In genomic region chr12:17692953-17693352, GRCm38 (mm10) we compare ENCODE assay signal across 10 mouse cellular contexts. TPM values are rescaled to one million over a fixed set of nuclear protein-coding genes. Genes with fewer than 3 reads are reported as not detected.
DNase-seq lines count a peak whose midpoint lies in the region; ATAC-seq and TF ChIP-seq lines count a peak whose summit lies in the region.
"Had no signal": no experiment of that assay in that cellular context is flagged by ENCODE, and none has a peak within 500 bp of the region (broad histone marks: within the 10 kb centered on the region; RNA-seq: fewer than 3 reads in every experiment).

No protein-coding gene starts in this region.

- no peaks in the 10 kb centered on the region for H3K9me3 ChIP-seq in lung, embryonic 15.5 days
- H3K9me3 ChIP-seq in limb, embryonic 13.5 days, result no peaks in the 10 kb centered on the region
- no peaks in the 10 kb centered on the region for H3K9me3 ChIP-seq in stomach, embryonic 14.5 days (ENCODE audit: control insufficient read depth, low read depth, low read length)
- H3K9me3 ChIP-seq: limb, embryonic 15.5 days had no signal

- ATAC-seq in lung, embryonic 15.5 days (ENCODE audit: borderline replicate concordance, extremely low read depth, low FRiP score, low TSS enrichment), result no peak
- no peak for ATAC-seq in limb, embryonic 13.5 days (ENCODE audit: low FRiP score, low read depth)
- ATAC-seq in stomach, embryonic 14.5 days (ENCODE audit: insufficient number of reproducible peaks, insufficient read depth, low FRiP score, low read depth), result no peak

- no peak overlapping the region for H3K9ac ChIP-seq in lung, embryonic 15.5 days
- no peak overlapping the region for H3K9ac ChIP-seq in limb, embryonic 13.5 days
- H3K9ac ChIP-seq in stomach, embryonic 14.5 days (replicated peaks; ENCODE audit: low read depth, low read length), result no peak overlapping the region
- H3K9ac ChIP-seq: limb, embryonic 15.5 days had no signal

- H3K36me3 ChIP-seq in lung, embryonic 15.5 days, result no peaks in the 10 kb centered on the region
- no peaks in the 10 kb centered on the region for H3K36me3 ChIP-seq in limb, embryonic 13.5 days
- no peaks in the 10 kb centered on the region for H3K36me3 ChIP-seq in stomach, embryonic 14.5 days (ENCODE audit: control insufficient read depth, insufficient read depth, low read length)
- H3K36me3 ChIP-seq: limb, embryonic 15.5 days had no signal

- peak overlapping the region; percentile 87 for H3K27ac ChIP-seq in gastrocnemius, adult 2 months
- H3K27ac ChIP-seq in lung, embryonic 15.5 days, result peak overlapping the region; percentile 66; the same call in 1 of the 2 replicates
- H3K27ac ChIP-seq in limb, embryonic 13.5 days, result no peak overlapping the region
- H3K27ac ChIP-seq in stomach, embryonic 14.5 days (ENCODE audit: low read length), result no peak overlapping the region
- H3K27ac ChIP-seq: limb, embryonic 15.5 days had no signal

- intact Hi-C loops in gastrocnemius, adult 2 months (cut with DNase I), result loop anchor here (5.0 kb wide), 5 partner anchors 39 to 141 kb away; no protein-coding TSS in a partner anchor
- intact Hi-C loops in gastrocnemius, postnatal 14 days (cut with DNase I; ENCODE audit: low total_unique reads), result loop anchor here (5.0 to 10.0 kb wide), 2 partner anchors 79 to 338 kb away; no protein-coding TSS in a partner anchor

- H3K4me1 ChIP-seq in lung, embryonic 15.5 days, result peaks cover 22% of the 10 kb centered on the region
- peaks cover 38% of the 10 kb centered on the region for H3K4me1 ChIP-seq in limb, embryonic 13.5 days
- no peaks in the 10 kb centered on the region for H3K4me1 ChIP-seq in stomach, embryonic 14.5 days (ENCODE audit: control insufficient read depth, insufficient read depth, low read length)

- 56% methylated on average over 4 of the region's 4 CpGs for WGBS in lung, embryonic 15.5 days
- 53% methylated on average over 4 of the region's 4 CpGs for WGBS in limb, embryonic 13.5 days
- WGBS in stomach, embryonic 14.5 days, result 78% methylated on average over 4 of the region's 4 CpGs

- H3K27me3 ChIP-seq in lung, embryonic 15.5 days, result no peaks in the 10 kb centered on the region; the same call in 1 of the 2 replicates
- peaks cover 6% of the 10 kb centered on the region; the same call in 1 of the 2 replicates for H3K27me3 ChIP-seq in limb, embryonic 13.5 days
- no peaks in the 10 kb centered on the region for H3K27me3 ChIP-seq in stomach, embryonic 14.5 days (ENCODE audit: control insufficient read depth, insufficient read depth, low read length)
- H3K27me3 ChIP-seq: limb, embryonic 15.5 days had no signal

- peak overlapping the region; percentile 95 for H3K4me2 ChIP-seq in lung, embryonic 15.5 days
- peak overlapping the region; percentile 98 for H3K4me2 ChIP-seq in limb, embryonic 13.5 days (replicated peaks)
- H3K4me2 ChIP-seq in stomach, embryonic 14.5 days (replicated peaks; ENCODE audit: low read depth, low read length), result peak overlapping the region; percentile 90; the same call in 1 of the 2 replicates

- H3K4me3 ChIP-seq in gastrocnemius, adult 2 months, result peak overlapping the region; percentile 95
- H3K4me3 ChIP-seq in lung, embryonic 15.5 days, result peak overlapping the region; percentile 87; the same call in 1 of the 2 replicates
- H3K4me3 ChIP-seq in limb, embryonic 13.5 days, result no peak overlapping the region
- H3K4me3 ChIP-seq in stomach, embryonic 14.5 days (ENCODE audit: low read depth, low read length), result no peak overlapping the region

- DNase-seq in gastrocnemius, adult 2 months, result no peak
- no peak for DNase-seq in gastrocnemius, postnatal 14 days
- no peak for DNase-seq in lung, postnatal 10 days
- DNase-seq in embryo, embryonic 9.5 days (ENCODE audit: extremely low spot score), result no peak
- no peak for DNase-seq in ovary, postnatal 14 days (ENCODE audit: low spot score)
- DNase-seq: thymus, adult 2 months had no signal

- no peak for TF ChIP-seq CTCF in gastrocnemius, adult 2 months (IDR thresholded peaks at IDR 0.05)

RNA-seq across cellular contexts. Expression of gene Hpcal1, which starts 2.3 kb away (rescaled TPM):
- 10 to 100 TPM in 1 of 2 experiments, 1 to 10 TPM in 1; 4.8 to 10.3 TPM for total RNA-seq in gastrocnemius, adult 2 months (2021)
- 10 to 100 TPM; 11.6 to 17.7 TPM for total RNA-seq in gastrocnemius, postnatal 14 days (2021)
- 62.0 and 72.2 TPM in 2 replicates for polyA plus RNA-seq in lung, embryonic 15.5 days (2015; fragmentation: Nextera tagmentation; extraction: Ambion mirVana)
- 29.4 and 33.4 TPM in 2 replicates for polyA plus RNA-seq in limb, embryonic 13.5 days (2015; fragmentation: Nextera tagmentation; extraction: Ambion mirVana)
- polyA plus RNA-seq in stomach, embryonic 14.5 days (2014; fragmentation: Nextera tagmentation; extraction: Ambion mirVana), result 55.3 and 57.5 TPM in 2 replicates

Comparison
In these comparisons a context has a peak if more than half of its experiments do, and no peak if none do; other contexts are left out.
1. H3K27ac ChIP-seq: peak in gastrocnemius, adult 2 months (single experiment) and lung, embryonic 15.5 days (single experiment); none in limb, embryonic 13.5 days (single experiment) and stomach, embryonic 14.5 days (single experiment).
2. H3K4me3 ChIP-seq: peak in gastrocnemius, adult 2 months (single experiment) and lung, embryonic 15.5 days (single experiment); none in limb, embryonic 13.5 days (single experiment) and stomach, embryonic 14.5 days (single experiment).
3. Peak in every context shown above with its lines, with median percentiles within 50 percentile points of each other: H3K4me2 ChIP-seq.